Mouse (Mus musculus) ES-Bruce4 (cell line): ENCODE measurements at regions not wholly inside any gene's neighbourhood (a gene's known extent, or its start where the extent isn't known, plus 50 kb on each side); places are given as distances from the start of the nearest gene placed in this dataset.

Experiments
- CTCF ChIP-seq: IDR thresholded peaks from one replicate; pipeline ENCODE4 v1.8.1; 2011; ENCODE audit warnings: low read depth, low read length
- EP300 ChIP-seq: IDR thresholded peaks from 2 replicates; pipeline ENCODE4 v1.6.1; 2011; ENCODE audit warnings: low read depth, low read length; ENCODE audit not compliant: insufficient read depth
- POLR2A ChIP-seq: IDR thresholded peaks from one replicate; pipeline ENCODE4 v1.8.1; 2011; ENCODE audit warnings: low read length; ENCODE audit not compliant: insufficient read depth

GRCm38 (mm10) chr15:27067691-27068090 lies 172.3 kb upstream of the Fbxl7 start:
- TF ChIP-seq CTCF (no peak), POLR2A (no peak), EP300 (no peak)
